Mouse (Mus musculus) forebrain, postnatal 0 days (tissue): ENCODE data around the gene Slc6a2. TPM values are rescaled to one million over a fixed set of nuclear protein-coding genes. Genes with fewer than 3 reads are reported as not detected.
A peak's percentile ranks its signal among the peaks of the same experiment; 100 is the strongest.

Experiments
- ATAC-seq: fragments of 200-750 bp; cut with Nextera tagmentation; 2 replicates; pipeline ENCODE4 v1.8.0; 2017; ENCODE audit warnings: mild to moderate bottlenecking, moderate library complexity
- DNase-seq: peaks from one replicate; pipeline ENCODE4 v3.0.0-alpha.2; 2015
- H3K27ac ChIP-seq: fragments of 300-500 bp; sonication (generic); 2 replicates; pipeline ENCODE4 v1.5.1; 2014; ENCODE audit warnings: low read depth, mild to moderate bottlenecking, antibody characterized with exemption, low read length, moderate library complexity, mixed read lengths
- H3K27me3 ChIP-seq: fragments of 300-500 bp; sonication (generic); 2 replicates; pipeline ENCODE4 v1.6.1; 2014; ENCODE audit warnings: mild to moderate bottlenecking, low read length, mixed read lengths; ENCODE audit not compliant: insufficient read depth
- H3K36me3 ChIP-seq: fragments of 300-500 bp; sonication (generic); 2 replicates; pipeline ENCODE4 v1.6.1; 2014; ENCODE audit warnings: mild to moderate bottlenecking, moderate library complexity; ENCODE audit not compliant: insufficient read depth
- H3K4me1 ChIP-seq: fragments of 300-500 bp; sonication (generic); 2 replicates; pipeline ENCODE4 v1.6.1; 2014; ENCODE audit warnings: antibody characterized with exemption; ENCODE audit not compliant: insufficient read depth
- H3K4me2 ChIP-seq: fragments of 300-500 bp; sonication (generic); 2 replicates; pipeline ENCODE4 v1.6.1; 2014; ENCODE audit warnings: low read depth, mild to moderate bottlenecking, moderate library complexity
- H3K4me3 ChIP-seq: fragments of 300-500 bp; sonication (generic); 2 replicates; pipeline ENCODE4 v1.5.1; 2014; ENCODE audit warnings: low read depth, low read length, mixed read lengths
- H3K9ac ChIP-seq: fragments of 300-500 bp; sonication (generic); 2 replicates; pipeline ENCODE4 v1.6.1; 2014; ENCODE audit warnings: mild to moderate bottlenecking
- H3K9me3 ChIP-seq: fragments of 300-500 bp; sonication (generic); 2 replicates; pipeline ENCODE4 v1.6.1; 2016; ENCODE audit warnings: low read length
- CTCF ChIP-seq: sonication (generic); IDR thresholded peaks from 2 replicates; pipeline ENCODE4 v1.5.1; 2016; ENCODE audit warnings: antibody characterized with exemption, control low read depth, low read depth
- WGBS: fragments of 180-500 bp; shearing (Covaris S2); extraction: QIAGEN DNeasy Blood & Tissue Kit; methylation state at CpG from one replicate; pipeline ENCODE4 v1.1.7; 2014; 5-methylcytosine and 5-hydroxymethylcytosine counted together
- polyA plus RNA-seq: library from polyadenylated mRNA; unstranded; fragments of >200 nt; fragmentation: Nextera tagmentation; extraction: Ambion mirVana; gene quantifications from 2 replicates; pipeline ENCODE4 v1.2.1, GENCODE M21; 2015
- total RNA-seq: library from RNA; depleted of rRNA; stranded (reverse); fragments of >200 nt; gene quantifications from 2 replicates; pipeline ENCODE4 v1.2.3, GENCODE M21; 2014

Slc6a2 gene
- total and polyA plus RNA-seq, 2 experiments from 2014 or later = not detected

DNA sequence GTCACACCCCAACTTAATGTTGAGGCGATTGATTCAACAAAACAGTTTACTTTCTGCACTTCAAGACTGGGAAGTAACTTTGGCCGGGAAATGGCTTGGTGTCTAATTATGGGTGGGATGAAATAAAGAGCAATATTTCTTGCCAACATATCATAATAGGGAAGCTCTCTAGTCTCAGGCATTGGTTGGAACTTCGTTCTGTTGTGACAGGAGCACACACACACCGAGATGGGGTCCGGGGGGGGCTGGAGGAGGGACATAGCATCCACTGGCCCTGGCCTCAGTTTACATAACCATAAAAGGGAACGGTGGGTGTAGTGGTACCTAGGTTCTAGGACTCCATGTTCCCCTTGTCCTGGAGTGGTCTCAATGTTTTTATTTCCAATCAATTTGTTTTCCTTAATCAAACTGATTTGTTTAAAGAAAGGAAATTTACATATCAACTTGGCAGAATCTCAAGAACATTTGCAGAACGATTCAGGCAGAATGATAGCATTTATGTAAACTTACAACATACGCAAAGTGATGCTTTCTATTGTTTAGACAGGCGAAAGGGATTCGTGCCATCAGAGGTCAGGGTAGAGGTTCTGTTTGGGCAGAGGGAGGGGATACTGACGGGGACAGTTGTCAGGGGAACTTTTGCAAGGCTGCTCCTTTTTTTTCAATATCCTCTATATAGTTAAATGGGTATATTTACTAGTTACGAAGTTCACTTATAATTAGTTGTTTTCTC, 9.1 kb upstream of the Slc6a2 start:
- DNase-seq (no peak), ATAC-seq (no peak)
- Histone ChIP-seq H3K27ac (no peak overlapping the region), H3K4me3 (no peak overlapping the region), H3K9me3 (no peaks in the 10 kb centered on the region), H3K4me1 (no peaks in the 10 kb centered on the region), H3K9ac (no peak overlapping the region), H3K4me2 (no peak overlapping the region), H3K27me3 (no peaks in the 10 kb centered on the region), H3K36me3 (no peaks in the 10 kb centered on the region)
- WGBS = 60% methylated on average over 12 of the region's 12 CpGs
- TF ChIP-seq CTCF = no peak

DNA sequence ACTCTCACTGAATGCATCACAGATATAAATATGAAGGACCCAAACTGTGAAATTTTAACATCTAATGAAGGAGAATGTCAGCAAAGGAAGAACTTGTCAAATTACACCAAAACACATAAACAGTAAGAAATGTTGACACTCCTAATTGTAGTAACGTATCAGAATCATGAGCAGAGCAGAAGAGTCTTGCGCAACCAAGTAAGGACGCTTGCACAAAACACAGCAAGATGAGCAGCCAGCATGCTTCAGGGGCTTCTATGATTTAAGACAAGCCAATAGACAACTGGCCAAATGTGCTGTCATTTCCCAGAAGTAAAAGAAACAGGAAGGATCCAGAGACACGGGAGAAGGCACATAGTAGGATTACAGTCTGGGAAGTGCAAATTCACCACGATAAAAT, 5.8 kb upstream of the Slc6a2 start:
- no peak overlapping the region for H3K27ac ChIP-seq
- H3K36me3 ChIP-seq = no peaks in the 10 kb centered on the region
- no peak for ATAC-seq
- H3K4me3 ChIP-seq = no peak overlapping the region
- WGBS = 90% methylated on average over 5 of the region's 5 CpGs
- no peak overlapping the region for H3K9ac ChIP-seq
- no peak for DNase-seq
- H3K4me2 ChIP-seq = no peak overlapping the region
- no peaks in the 10 kb centered on the region for H3K9me3 ChIP-seq
- H3K27me3 ChIP-seq = peaks cover 4% of the 10 kb centered on the region; the same call in 1 of the 2 replicates
- TF ChIP-seq CTCF = no peak
- no peaks in the 10 kb centered on the region for H3K4me1 ChIP-seq

DNA sequence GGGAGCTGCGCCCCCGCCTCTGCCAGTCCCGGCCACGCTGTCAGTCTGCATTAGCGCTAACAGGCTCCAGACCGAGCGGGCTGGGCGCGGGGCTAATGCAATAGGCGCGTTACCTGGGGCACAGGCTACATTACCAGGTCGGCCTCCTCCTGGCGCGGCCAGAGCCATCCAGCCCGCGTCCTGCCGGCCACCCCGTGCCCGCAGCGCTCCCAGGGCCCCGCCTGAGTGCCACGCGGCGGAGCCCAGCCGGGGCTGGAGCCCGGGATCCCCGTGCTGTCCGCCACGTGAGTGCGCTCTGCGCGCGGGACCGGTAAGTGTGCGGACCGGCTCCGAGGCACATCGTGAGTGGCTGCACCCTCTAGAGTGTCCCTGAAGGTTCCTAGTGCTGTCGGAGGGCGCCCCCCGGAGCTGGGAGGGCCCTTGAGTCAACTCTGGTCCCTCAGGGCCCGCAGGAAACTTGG, 602 bp downstream of the Slc6a2 start:
- TF ChIP-seq CTCF = no peak
- H3K27ac ChIP-seq = no peak overlapping the region

DNA sequence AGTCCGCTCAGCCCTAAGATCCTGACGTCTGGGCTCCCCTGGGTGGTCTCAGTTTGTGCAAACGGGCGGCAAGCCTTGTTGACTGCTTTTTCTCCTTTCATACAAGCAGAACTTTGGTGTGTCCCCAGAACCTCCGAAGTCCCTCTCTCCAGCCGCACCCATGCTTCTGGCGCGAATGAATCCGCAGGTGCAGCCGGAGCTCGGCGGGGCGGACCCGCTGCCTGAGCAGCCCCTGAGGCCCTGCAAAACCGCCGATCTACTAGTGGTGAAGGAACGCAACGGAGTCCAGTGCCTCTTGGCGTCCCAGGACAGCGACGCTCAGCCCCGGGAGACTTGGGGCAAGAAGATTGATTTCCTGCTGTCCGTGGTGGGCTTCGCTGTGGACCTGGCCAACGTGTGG, 1.2 kb downstream of the Slc6a2 start:
- H3K9me3 ChIP-seq = no peaks in the 10 kb centered on the region
- H3K36me3 ChIP-seq = no peaks in the 10 kb centered on the region
- H3K4me2 ChIP-seq = peak overlapping the region; percentile 63
- TF ChIP-seq CTCF = no peak
- no peak overlapping the region for H3K27ac ChIP-seq
- no peak overlapping the region for H3K9ac ChIP-seq
- WGBS = 3% methylated on average over 25 of the region's 25 CpGs
- ATAC-seq (no peak), DNase-seq (no peak)
- peaks cover 39% of the 10 kb centered on the region for H3K27me3 ChIP-seq
- H3K4me1 ChIP-seq = no peaks in the 10 kb centered on the region
- peak overlapping the region; percentile 34; the same call in 1 of the 2 replicates for H3K4me3 ChIP-seq

More for the DNA sequence above, 602 bp downstream of the Slc6a2 start:
- under 1% methylated on average over 42 of the region's 42 CpGs for WGBS
- H3K27me3 ChIP-seq = peaks cover 39% of the 10 kb centered on the region
- H3K36me3 ChIP-seq = no peaks in the 10 kb centered on the region
- H3K4me3 ChIP-seq = peak overlapping the region; percentile 34
- no peak for DNase-seq
- peak overlapping the region; percentile 63 for H3K4me2 ChIP-seq
- ATAC-seq = no peak; the same call in 1 of the 2 replicates
- H3K4me1 ChIP-seq = no peaks in the 10 kb centered on the region
- H3K9ac ChIP-seq = no peak overlapping the region
- H3K9me3 ChIP-seq = no peaks in the 10 kb centered on the region

DNA sequence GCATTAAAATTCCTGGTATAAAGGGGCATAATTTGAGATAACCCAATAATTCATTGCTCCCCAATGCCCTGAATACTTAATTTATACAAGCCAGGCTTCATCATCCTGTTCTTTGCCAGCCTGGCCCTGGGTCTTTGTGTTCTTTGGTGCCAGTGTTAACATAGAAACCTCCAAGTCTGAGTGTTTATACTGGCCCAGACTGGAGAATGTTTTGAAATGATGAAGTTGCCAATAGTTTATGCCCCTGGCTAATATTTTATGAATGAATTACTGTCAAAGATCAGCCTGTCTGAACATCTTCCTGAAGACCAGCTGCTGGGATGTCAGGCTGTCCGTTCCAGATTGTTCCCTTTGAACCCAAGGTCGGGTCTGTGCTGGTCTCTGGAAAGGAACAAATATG, 4.7 kb downstream of the Slc6a2 start:
- Histone ChIP-seq H3K36me3 (no peaks in the 10 kb centered on the region), H3K27ac (no peak overlapping the region), H3K9me3 (no peaks in the 10 kb centered on the region), H3K4me2 (no peak overlapping the region), H3K9ac (no peak overlapping the region), H3K4me1 (no peaks in the 10 kb centered on the region), H3K4me3 (no peak overlapping the region), H3K27me3 (peaks cover 30% of the 10 kb centered on the region)
- no peak for TF ChIP-seq CTCF
- DNase-seq (no peak), ATAC-seq (no peak)
- 85% methylated on average over 2 of the region's 2 CpGs for WGBS

DNA sequence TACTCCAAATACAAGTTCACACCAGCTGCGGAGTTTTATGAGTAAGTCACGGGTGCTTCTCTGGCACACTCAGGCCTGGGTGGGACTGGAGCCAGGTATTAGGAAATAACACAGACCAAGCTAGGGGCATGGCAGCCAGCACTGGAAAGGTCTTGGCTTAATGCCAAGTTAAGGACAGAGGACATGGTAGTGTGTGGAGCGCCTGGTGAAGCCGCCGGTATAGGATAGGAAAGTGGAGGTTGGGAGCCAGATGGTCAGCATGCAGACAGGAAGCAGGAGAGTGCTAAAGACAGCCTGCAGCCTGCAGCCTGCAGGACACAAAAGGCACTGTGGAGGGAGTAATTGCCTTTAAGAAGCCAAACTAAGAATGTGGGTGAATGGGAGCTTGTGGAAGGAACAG, 13.1 kb downstream of the Slc6a2 start:
- no peaks in the 10 kb centered on the region for H3K4me1 ChIP-seq
- H3K9me3 ChIP-seq = no peaks in the 10 kb centered on the region
- TF ChIP-seq CTCF = no peak
- whole genome bisulfite sequencing = 40% methylated on average over 5 of the region's 5 CpGs
- DNase-seq (peak; percentile 17), ATAC-seq (peak; percentile 50)
- H3K9ac ChIP-seq = no peak overlapping the region
- no peaks in the 10 kb centered on the region for H3K27me3 ChIP-seq
- H3K36me3 ChIP-seq = no peaks in the 10 kb centered on the region
- no peak overlapping the region for H3K4me3 ChIP-seq
- no peak overlapping the region for H3K4me2 ChIP-seq
- no peak overlapping the region for H3K27ac ChIP-seq

DNA sequence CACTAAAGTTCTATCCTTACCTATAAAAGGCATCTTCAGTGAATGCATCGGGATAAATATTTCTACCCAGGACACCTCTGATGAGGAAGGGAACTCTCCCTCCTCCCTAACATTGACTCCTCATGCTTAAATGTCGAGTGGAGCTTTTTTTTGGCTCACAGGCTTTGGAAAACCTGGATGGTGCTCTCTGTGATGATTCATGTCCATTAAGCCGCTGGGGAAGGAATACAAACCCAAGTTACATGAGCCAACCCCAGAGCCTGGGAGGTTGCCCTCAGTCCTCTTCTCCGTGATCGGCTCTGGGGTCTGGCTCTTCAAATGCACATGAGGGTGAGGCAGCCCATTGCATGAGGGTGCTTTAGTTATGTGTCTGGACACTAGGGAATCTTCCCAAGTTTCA, 16.8 kb downstream of the Slc6a2 start:
- no peaks in the 10 kb centered on the region for H3K4me1 ChIP-seq
- no peak overlapping the region for H3K4me2 ChIP-seq
- H3K27ac ChIP-seq = no peak overlapping the region
- WGBS = 84% methylated on average over 5 of the region's 5 CpGs
- H3K9me3 ChIP-seq = no peaks in the 10 kb centered on the region
- TF ChIP-seq CTCF = no peak
- no peak for DNase-seq
- ATAC-seq = no peak
- no peaks in the 10 kb centered on the region for H3K27me3 ChIP-seq
- H3K9ac ChIP-seq = no peak overlapping the region
- no peak overlapping the region for H3K4me3 ChIP-seq
- no peaks in the 10 kb centered on the region for H3K36me3 ChIP-seq
